Mouse (Mus musculus): ENCODE measurements around the gene Dnah1. TPM values are rescaled to one million over a fixed set of nuclear protein-coding genes. Genes with fewer than 3 reads are reported as not detected.

Gene Dnah1
- 5.2 and 7.9 TPM in 2 replicates for polyA plus RNA-seq (2012; rRNA removed)

GRCm38 (mm10) chr14:31323849-31324792 lies at the start of gene Dnah1:
TSS of gene Dnah1 (minus strand) at chr14:31323896.

GRCm38 (mm10) chr14:31336369-31337155 lies 12.9 kb upstream of the Dnah1 start, which contains the start of gene Capn7:
TSS of gene Capn7 (plus strand) at chr14:31336638.

GRCm38 (mm10) chr14:31251084-31251604 lies 72.6 kb downstream of the Dnah1 start, which contains the start of the genes Phf7 and Bap1:
TSS of gene Phf7 (minus strand) at chr14:31251317.
TSS of gene Bap1 (plus strand) at chr14:31251450.

GRCm38 (mm10) chr14:31217666-31218065 lies 106.0 kb downstream of the Dnah1 start, which contains the start of gene Sema3g:
TSS of gene Sema3g (plus strand) at chr14:31217860.

GRCm38 (mm10) chr14:31216846-31217245 lies 106.8 kb downstream of the Dnah1 start, which contains the start of gene Nisch:
TSS of gene Nisch (minus strand) at chr14:31216946.

Other genes starting within 250 kb of the Dnah1 start
- gene Smim4, start 194.9 kb downstream of the Dnah1 start, polyA plus RNA-seq (2012; rRNA removed) = 26.7 and 44.6 TPM in 2 replicates
- gene Nt5dc2, start 192.8 kb downstream of the Dnah1 start, polyA plus RNA-seq (2012; rRNA removed) = 300 and 453 TPM in 2 replicates
- gene Stab1, start 155.3 kb downstream of the Dnah1 start, polyA plus RNA-seq (2012; rRNA removed) = 30.1 and 34.2 TPM in 2 replicates
- 123 and 136 TPM in 2 replicates for gene Tnnc1, start 115.6 kb downstream of the Dnah1 start, polyA plus RNA-seq (2012; rRNA removed)
- gene Nisch, start 107.0 kb downstream of the Dnah1 start, polyA plus RNA-seq (2012; rRNA removed) = 453 and 485 TPM in 2 replicates
- gene Sema3g, start 106.0 kb downstream of the Dnah1 start, polyA plus RNA-seq (2012; rRNA removed) = 2.8 TPM in 2 replicates
- 6.4 and 9.1 TPM in 2 replicates for gene Phf7, start 72.6 kb downstream of the Dnah1 start, polyA plus RNA-seq (2012; rRNA removed)
- gene Bap1, start 72.4 kb downstream of the Dnah1 start, polyA plus RNA-seq (2012; rRNA removed) = 111 and 112 TPM in 2 replicates
- gene Capn7, start 12.7 kb upstream of the Dnah1 start, polyA plus RNA-seq (2012; rRNA removed) = 26.4 and 42.8 TPM in 2 replicates
- gene Sh3bp5, start 112.2 kb upstream of the Dnah1 start, polyA plus RNA-seq (2012; rRNA removed) = 46.0 and 69.5 TPM in 2 replicates
- gene Eaf1, start 170.5 kb upstream of the Dnah1 start, polyA plus RNA-seq (2012; rRNA removed) = 23.4 and 31.9 TPM in 2 replicates
- gene Mettl6, start 171.1 kb upstream of the Dnah1 start, polyA plus RNA-seq (2012; rRNA removed) = 36.3 and 42.3 TPM in 2 replicates

Data from central nervous system, embryonic 11.5 days (tissue).